Mouse (Mus musculus) cerebellum, postnatal 36 days (tissue): ENCODE measurements around the gene Tmem127.
"Not testable (repeated sequence)": the region's sequence is repeated elsewhere in the genome, so short reads cannot be mapped to it uniquely, and the experiment has no call there.

Experiments
- DNase-seq, 2 experiments: peaks; one replicate each; pipeline ENCODE4 v3.0.0; 2021 to 2022; ENCODE audit warnings: mixed read lengths in 2 of 2

Gene Tmem127

DNA sequence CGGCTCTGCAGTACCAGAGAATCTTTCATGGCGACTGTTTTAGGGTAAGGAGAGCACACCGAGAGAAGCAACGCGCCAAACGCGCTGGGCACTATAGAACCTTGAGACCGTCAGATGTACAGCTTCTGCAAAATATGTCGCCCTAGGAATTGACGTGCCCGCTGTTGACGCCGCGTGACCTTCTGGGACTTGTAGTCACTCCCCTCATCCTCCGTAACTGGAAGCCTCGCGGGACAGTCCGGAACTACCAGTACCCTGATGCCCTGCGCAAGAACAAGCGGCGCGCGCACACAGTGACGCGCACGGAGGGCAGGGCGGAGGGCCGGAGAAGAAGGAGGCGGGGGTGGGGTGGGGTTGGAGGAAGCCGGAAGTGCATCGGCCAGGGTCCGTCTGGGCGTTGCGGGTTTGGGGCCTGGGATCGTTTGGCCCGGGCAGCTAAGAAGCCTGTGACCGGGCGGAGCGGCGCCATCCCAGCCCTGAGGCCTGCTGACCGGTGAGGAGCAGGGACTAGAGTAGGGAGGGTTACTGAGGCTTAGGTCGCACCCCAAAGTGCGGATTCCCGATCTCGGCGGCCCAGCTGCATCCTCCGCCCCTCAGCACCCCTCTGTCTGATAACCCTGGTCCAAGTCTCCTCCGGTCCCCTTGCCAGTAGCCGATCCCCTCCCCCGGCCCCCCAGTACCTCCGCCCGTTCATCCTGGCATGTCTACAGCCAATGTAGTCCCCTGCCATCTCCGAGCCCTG, at the start of gene Tmem127, which contains the start of gene Ciao1:
TSS of gene Tmem127 (plus strand) at position 317 of the 742 bp plus-strand sequence.
TSS of gene Ciao1 (minus strand) at position 225 of the 742 bp plus-strand sequence.
- peak; percentile 95 to 97 for DNase-seq

- peak; percentile 60 to 66 for DNase-seq
These were observed 42.8 kb upstream of the Tmem127 start for GRCm38 (mm10) chr2:127204932-127205331.

- DNase-seq: not testable (repeated sequence)
These were observed 41.8 kb upstream of the Tmem127 start for GRCm38 (mm10) chr2:127205936-127206335.

GRCm38 (mm10) chr2:127206916-127207315, 40.8 kb upstream of the Tmem127 start:
- DNase-seq: no peak

DNA sequence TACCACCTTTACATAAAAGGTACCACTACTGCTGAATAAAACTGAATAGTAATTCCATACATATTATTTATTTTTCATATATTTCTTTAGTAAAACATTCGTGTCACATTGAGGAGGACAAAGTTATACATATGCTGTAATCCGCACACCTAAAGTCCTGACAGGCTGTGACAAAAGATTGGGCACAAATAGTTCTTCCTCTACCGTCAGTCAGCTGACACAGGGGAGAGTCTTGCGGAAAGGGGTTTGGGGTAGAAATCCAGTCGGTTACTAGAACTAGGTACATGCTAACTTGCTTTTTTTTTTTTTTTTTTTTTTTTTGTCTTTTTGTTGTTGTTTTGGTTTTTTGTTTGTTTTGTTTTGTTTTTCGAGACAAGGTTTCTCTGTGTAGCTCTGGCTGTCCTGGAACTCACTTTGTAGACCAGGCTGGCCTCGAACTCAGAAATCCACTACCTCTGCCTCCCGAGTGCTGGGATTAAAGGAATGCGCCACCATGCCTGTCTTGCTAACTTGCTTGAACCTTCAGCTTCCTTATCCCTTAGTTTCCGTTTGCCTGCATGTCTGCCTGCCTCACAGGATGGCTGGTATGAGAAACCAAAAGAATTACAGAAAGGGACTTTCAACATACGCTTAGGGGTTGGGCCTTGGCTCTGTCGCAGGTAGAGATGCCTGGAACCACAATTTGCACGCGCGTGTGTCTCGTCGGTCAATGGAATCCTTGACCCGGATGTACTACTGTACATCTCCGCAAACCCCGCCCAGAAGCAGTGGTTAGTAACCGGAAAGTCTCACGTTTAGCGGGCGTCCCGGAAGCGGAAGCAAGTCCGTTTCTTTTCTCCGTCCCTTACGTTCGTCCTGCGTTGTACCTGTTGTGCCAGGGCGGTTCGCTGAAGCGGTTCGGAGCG, 39.9 kb upstream of the Tmem127 start, which contains the start of the genes 1810024B03Rik and Snrnp200:
TSS of gene 1810024B03Rik (minus strand) at position 734 of the 905 bp plus-strand sequence.
TSS of gene Snrnp200 (plus strand) at position 840 of the 905 bp plus-strand sequence.
- peak; percentile 95 to 97 for DNase-seq

GRCm38 (mm10) chr2:127208452-127208769, 39.3 kb upstream of the Tmem127 start:
- no peak for DNase-seq

GRCm38 (mm10) chr2:127210701-127211100, 37.0 kb upstream of the Tmem127 start:
- DNase-seq: no peak

DNA sequence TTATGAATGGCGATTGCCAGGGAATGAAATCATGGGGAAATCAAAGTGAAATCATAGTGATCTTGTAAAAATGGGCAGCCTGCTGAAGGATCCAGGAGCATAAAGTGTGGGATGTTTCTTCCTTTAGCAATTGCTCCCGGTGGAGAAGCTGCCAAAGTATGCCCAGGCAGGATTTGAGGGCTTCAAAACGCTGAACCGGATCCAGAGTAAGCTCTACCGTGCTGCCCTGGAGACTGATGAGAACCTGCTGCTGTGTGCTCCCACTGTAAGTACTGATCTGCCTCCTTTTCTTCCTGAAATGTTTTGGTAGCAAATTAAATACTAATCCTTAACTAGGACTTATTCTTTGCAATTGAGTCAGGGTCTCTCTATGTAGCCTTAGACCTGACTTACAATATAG, 30.0 kb upstream of the Tmem127 start:
- no peak for DNase-seq

DNA sequence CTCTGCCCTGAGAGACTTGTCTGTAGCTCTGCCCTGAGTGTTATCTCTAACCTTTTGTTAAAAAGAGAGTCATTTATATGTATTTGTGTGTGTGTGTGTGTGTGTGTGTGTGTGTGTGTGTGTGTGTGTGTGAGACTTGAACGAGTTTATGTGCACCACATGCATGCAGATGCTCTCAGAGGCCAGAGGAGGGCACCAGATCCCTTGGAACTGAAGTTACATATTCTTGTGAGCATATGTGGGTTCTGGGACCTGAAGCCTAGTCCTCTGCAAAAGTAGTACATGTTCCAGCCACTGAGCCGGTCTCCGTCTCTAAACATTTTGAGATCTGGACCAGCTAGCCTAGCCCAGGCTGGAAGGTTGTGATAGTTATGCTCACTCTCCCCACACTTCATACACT, 22.4 kb upstream of the Tmem127 start:
- DNase-seq: no peak

DNA sequence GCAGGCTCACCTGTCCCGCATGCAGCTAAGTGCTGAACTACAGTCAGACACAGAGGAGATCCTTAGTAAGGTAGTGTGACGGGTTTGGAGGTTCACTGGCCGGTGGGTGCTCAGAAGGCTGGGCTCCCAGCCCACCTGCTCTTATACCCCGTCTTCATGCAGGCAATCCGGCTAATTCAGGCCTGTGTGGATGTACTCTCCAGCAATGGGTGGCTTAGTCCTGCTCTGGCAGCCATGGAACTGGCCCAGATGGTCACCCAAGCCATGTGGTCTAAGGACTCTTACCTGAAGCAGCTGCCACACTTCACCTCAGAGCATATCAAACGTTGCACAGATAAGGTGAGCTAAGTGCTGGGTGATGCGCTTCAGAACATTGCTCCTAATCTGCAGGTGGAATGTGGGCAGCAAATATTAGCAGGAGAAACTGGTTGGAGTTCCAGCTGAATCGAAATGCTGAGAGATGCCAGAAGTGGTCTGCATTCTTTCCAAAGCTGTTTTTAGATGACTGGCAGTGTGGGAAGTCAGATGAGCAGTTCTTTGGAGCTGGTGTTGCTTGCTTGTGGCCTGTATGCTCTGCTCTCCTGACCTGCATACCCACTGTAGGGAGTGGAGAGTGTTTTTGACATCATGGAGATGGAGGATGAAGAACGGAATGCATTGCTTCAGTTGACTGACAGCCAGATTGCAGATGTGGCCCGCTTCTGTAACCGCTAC, 9.7 kb upstream of the Tmem127 start:
- DNase-seq: no peak

- no peak for DNase-seq
These were observed 7.6 kb upstream of the Tmem127 start for GRCm38 (mm10) chr2:127240065-127240464.

DNA sequence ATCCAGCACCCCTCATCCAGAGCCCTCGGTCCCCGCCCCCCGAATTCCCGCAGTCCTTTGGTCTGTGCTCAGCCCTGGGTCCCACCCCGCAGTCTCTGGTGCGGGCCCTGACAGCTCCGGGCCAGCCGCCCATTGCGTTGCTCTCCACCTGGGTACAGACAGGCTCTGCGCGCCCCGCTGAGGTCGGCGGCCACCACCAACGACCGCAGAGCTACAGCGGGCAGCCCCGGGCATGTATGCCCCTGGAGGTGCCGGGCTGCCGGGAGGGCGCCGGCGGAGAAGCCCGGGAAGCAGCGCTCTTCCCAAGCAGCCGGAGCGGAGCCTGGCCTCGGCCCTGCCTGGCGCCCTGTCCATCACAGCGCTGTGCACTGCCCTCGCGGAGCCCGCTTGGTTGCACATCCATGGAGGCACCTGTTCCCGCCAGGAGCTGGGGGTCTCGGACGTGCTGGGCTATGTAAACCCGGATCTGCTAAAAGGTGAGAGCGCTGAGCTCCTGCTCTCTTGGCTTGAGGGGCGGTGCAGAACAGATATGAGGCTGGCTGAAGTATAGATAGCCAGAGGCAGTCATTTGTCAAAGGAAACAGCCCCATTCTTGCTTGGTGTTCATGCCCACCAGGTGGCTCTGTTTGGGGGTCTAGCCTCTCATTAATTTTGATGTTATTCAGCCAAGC, 761 bp downstream of the Tmem127 start:
- peak; percentile 50 to 61 for DNase-seq

DNA sequence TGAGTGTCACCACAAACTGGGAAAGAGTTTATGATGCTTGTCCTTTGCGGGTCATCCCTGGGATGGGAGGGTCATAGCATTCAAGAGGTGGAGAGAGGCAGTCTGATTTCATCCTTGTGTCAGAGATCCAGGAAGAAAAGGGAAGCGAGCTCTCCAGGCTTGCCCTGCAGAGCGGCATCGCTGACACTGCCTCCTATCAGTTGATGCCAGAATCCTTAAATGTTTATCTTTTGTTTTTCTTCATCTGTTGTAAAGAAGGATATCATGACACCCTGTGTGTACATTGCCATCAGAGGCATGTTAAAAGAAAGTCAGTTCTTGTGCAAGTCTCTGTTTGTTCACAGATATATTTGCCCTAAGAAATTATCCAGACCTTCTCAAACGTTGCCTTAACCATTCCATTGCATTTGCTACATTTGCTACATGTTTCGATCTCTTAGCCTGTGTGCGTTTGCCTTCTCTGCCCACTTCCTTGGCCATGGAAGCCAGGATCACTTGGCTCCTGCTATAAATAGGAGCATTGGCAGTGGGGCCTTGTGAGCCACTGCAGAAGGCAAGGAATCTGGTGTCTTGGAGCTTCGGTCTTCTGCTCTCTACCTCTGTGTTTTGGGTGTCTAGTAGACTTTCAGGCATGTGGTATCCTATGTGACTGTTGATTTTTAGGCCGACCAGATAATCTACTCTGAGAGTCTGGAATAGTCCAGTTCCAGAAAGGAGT, 2.7 kb downstream of the Tmem127 start:
- DNase-seq: no peak

GRCm38 (mm10) chr2:127251457-127251856, 3.7 kb downstream of the Tmem127 start:
- DNase-seq: no peak

- no peak for DNase-seq
These were observed 4.3 kb downstream of the Tmem127 start for GRCm38 (mm10) chr2:127251880-127252527.

DNA sequence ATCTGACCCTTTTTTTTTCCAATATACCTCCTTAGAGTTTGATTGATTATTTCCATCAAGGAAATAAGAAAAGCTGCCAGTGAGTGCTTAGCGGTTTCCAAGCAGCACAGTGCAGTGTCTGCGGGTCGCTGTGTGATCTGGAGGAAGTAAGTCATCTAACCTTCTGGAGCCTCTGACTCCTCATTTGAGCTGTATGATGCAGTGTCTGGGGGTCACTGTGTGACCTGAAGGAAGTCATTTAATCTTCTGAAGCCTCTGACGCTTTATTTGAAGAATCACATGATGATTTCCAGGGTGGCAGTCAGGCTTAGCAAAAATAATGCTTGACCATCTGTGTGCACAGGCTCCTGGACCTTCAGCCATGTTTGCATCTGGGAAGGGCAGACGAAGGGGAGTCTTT, 5.1 kb downstream of the Tmem127 start:
- DNase-seq: no peak

GRCm38 (mm10) chr2:127254604-127255134, 7.0 kb downstream of the Tmem127 start:
- no peak for DNase-seq

GRCm38 (mm10) chr2:127255294-127255693, 7.6 kb downstream of the Tmem127 start:
- DNase-seq: no peak

DNA sequence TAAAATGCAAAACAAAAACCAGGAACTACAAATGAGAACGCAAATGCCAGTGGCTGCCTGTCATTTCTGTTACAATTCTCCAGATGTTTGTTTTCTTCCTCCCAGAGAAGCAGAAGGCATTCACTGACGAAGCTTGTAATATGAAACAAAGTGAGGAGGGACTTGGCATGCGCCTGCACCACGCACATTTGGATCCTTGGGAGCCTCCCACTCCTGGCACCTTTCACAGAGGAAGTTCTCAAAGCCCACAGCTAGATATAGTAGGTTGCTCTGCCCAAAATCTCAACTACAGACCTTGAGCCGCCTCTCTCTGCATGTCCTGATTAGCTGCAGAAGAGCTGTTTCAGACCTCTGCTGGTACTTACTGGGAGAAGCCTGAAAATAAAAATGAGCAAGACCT, 11.6 kb downstream of the Tmem127 start:
- DNase-seq: no peak

GRCm38 (mm10) chr2:127262480-127262879, 14.8 kb downstream of the Tmem127 start:
- DNase-seq: no peak

DNA sequence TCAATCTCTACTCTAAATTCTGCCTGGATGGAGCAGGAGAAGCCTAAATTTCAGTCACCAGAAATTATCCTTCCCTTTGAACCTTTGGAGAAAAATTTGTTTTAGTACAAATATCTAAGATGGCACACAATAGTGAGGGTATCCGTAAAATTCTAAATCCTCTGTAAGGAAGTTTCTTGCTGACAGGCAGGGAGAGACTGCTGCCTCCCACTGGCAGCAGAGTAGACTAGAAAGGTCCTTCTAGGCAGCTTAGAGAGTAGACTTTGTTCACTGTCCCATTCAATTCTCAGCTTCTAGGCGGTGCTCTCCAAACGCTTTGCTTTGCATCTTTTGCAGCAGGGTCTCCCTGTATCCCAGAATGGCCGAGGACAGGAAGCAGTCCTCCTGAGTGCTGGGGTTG, 20.1 kb downstream of the Tmem127 start:
- DNase-seq: no peak
